Mouse (Mus musculus) layer of hippocampus, adult 2 months (tissue): ENCODE data around the gene Wdr76. TPM values are rescaled to one million over a fixed set of nuclear protein-coding genes. Genes with fewer than 3 reads are reported as not detected.

Source experiments
- DNase-seq, 2 experiments: peaks; one replicate each; pipeline ENCODE4 v3.0.0; 2022; ENCODE audit warnings: low spot score in 2 of 2
- H3K27ac ChIP-seq: fragments of 200-600 bp; 2 replicates; pipeline ENCODE4 v1.8.1; 2022
- H3K4me3 ChIP-seq: fragments of 200-600 bp; 2 replicates; pipeline ENCODE4 v1.8.1; 2022; ENCODE audit warnings: mild to moderate bottlenecking
- CTCF ChIP-seq: fragments of 200-600 bp; conservative IDR thresholded peaks from 2 replicates; pipeline ENCODE4 v1.8.1; 2022; ENCODE audit warnings: antibody characterized with exemption, mild to moderate bottlenecking, moderate library complexity
- total RNA-seq, 2 experiments: library from RNA; stranded (reverse); gene quantifications; 2 replicates each; pipeline ENCODE4 v1.2.3; 2021

Gene Wdr76
- total RNA-seq, 2 experiments from 2014 or later: 2.6 to 2.8 TPM

GRCm38 (mm10) chr2:121594131-121594530 lies 87.6 kb downstream of the Wdr76 start:
- Histone ChIP-seq H3K27ac (no peak overlapping the region), H3K4me3 (no peak overlapping the region)
- DNase-seq: no peak
- no peak for TF ChIP-seq CTCF

Other genes with a start within 250 kb of the Wdr76 start
- 100 to 1,000 TPM; 148 to 162 TPM for gene Trp53bp1, start 235.3 kb upstream of the Wdr76 start, total RNA-seq
- gene Map1a, start 217.1 kb upstream of the Wdr76 start, total RNA-seq: 100 to 1,000 TPM; 622 to 629 TPM
- 100 to 1,000 TPM; 106 to 110 TPM for gene Ppip5k1, start 151.3 kb upstream of the Wdr76 start, total RNA-seq
- 100 to 1,000 TPM; 360 to 396 TPM for gene Ckmt1, start 149.0 kb upstream of the Wdr76 start, total RNA-seq
- gene Strc, start 119.6 kb upstream of the Wdr76 start, total RNA-seq: under 1 TPM; 0.46 to 0.69 TPM
- 100 to 1,000 TPM; 170 to 193 TPM for gene Pdia3, start 92.9 kb upstream of the Wdr76 start, total RNA-seq
- 1 to 10 TPM; 5.3 TPM for gene Catsper2, start 92.9 kb upstream of the Wdr76 start, total RNA-seq
- gene Ell3, start 62.4 kb upstream of the Wdr76 start, total RNA-seq: not detected
- 100 to 1,000 TPM; 146 to 155 TPM for gene Serf2, start 57.5 kb upstream of the Wdr76 start, total RNA-seq
- gene Hypk, start 53.4 kb upstream of the Wdr76 start, total RNA-seq: 10 to 100 TPM; 17.6 to 18.2 TPM
- gene Serinc4, start 49.9 kb upstream of the Wdr76 start, total RNA-seq: under 1 TPM; 0.47 to 0.82 TPM
- gene Mfap1b, start 32.7 kb upstream of the Wdr76 start, total RNA-seq: 10 to 100 TPM; 45.3 to 47.2 TPM
- gene Mfap1a, start 58 bp upstream of the Wdr76 start, total RNA-seq: 10 to 100 TPM; 31.4 to 34.0 TPM